Mouse (Mus musculus): ENCODE data around the gene Btg3. TPM values are rescaled to one million over a fixed set of nuclear protein-coding genes. Genes with fewer than 3 reads are reported as not detected.

The Btg3 gene
- 13.4 and 18.2 TPM in 2 replicates for polyA plus RNA-seq (2012)

GRCm38 (mm10) chr16:78376745-78377570, at the start of gene Btg3:
Gene Btg3 (minus strand): TSS chr16:78377192.
- TF ChIP-seq GATA1 (IDR thresholded peaks at IDR 0.05; ENCODE audit: low read length), result no peak

GRCm38 (mm10) chr16:78417733-78418132, 40.7 kb upstream of the Btg3 start:
- TF ChIP-seq GATA1 (IDR thresholded peaks at IDR 0.05; ENCODE audit: low read length), result no peak

GRCm38 (mm10) chr16:78416500-78416899, 39.5 kb upstream of the Btg3 start:
- no peak for TF ChIP-seq GATA1 (IDR thresholded peaks at IDR 0.05; ENCODE audit: low read length)

GRCm38 (mm10) chr16:78409991-78410390, 33.0 kb upstream of the Btg3 start:
- no peak for TF ChIP-seq GATA1 (IDR thresholded peaks at IDR 0.05; ENCODE audit: low read length)

- TF ChIP-seq GATA1 (IDR thresholded peaks at IDR 0.05; ENCODE audit: low read length), result no peak
These were observed 30.9 kb upstream of the Btg3 start for GRCm38 (mm10) chr16:78407855-78408254.

- TF ChIP-seq GATA1 (IDR thresholded peaks at IDR 0.05; ENCODE audit: low read length), result no peak
These were observed 29.7 kb upstream of the Btg3 start for GRCm38 (mm10) chr16:78406657-78407056.

- no peak for TF ChIP-seq GATA1 (IDR thresholded peaks at IDR 0.05; ENCODE audit: low read length)
These were observed 25.3 kb upstream of the Btg3 start for GRCm38 (mm10) chr16:78402316-78402715.

- no peak for TF ChIP-seq GATA1 (IDR thresholded peaks at IDR 0.05; ENCODE audit: low read length)
These were observed 22.4 kb upstream of the Btg3 start for GRCm38 (mm10) chr16:78399423-78399822.

GRCm38 (mm10) chr16:78398734-78399133, 21.7 kb upstream of the Btg3 start:
- no peak for TF ChIP-seq GATA1 (IDR thresholded peaks at IDR 0.05; ENCODE audit: low read length)

GRCm38 (mm10) chr16:78391354-78391753, 14.4 kb upstream of the Btg3 start:
- no peak for TF ChIP-seq GATA1 (IDR thresholded peaks at IDR 0.05; ENCODE audit: low read length)

GRCm38 (mm10) chr16:78389986-78390385, 13.0 kb upstream of the Btg3 start:
- no peak for TF ChIP-seq GATA1 (IDR thresholded peaks at IDR 0.05; ENCODE audit: low read length)

GRCm38 (mm10) chr16:78389122-78389521, 12.1 kb upstream of the Btg3 start:
- no peak for TF ChIP-seq GATA1 (IDR thresholded peaks at IDR 0.05; ENCODE audit: low read length)

GRCm38 (mm10) chr16:78378493-78378892, 1.5 kb upstream of the Btg3 start:
- no peak for TF ChIP-seq GATA1 (IDR thresholded peaks at IDR 0.05; ENCODE audit: low read length)

GRCm38 (mm10) chr16:78375821-78376691, 936 bp downstream of the Btg3 start:
- TF ChIP-seq GATA1 (IDR thresholded peaks at IDR 0.05; ENCODE audit: low read length), result no peak

GRCm38 (mm10) chr16:78375222-78375621, 1.8 kb downstream of the Btg3 start:
- no peak for TF ChIP-seq GATA1 (IDR thresholded peaks at IDR 0.05; ENCODE audit: low read length)

GRCm38 (mm10) chr16:78373743-78374142, 3.2 kb downstream of the Btg3 start:
- no peak for TF ChIP-seq GATA1 (IDR thresholded peaks at IDR 0.05; ENCODE audit: low read length)

All from G1E-ER4 (cell line).